Mouse (Mus musculus): ENCODE data around the gene Ltbp1.

GRCm38 (mm10) chr17:75128337-75128935 lies 123.1 kb downstream of the Ltbp1 start:
- no peak for TF ChIP-seq CTCF (IDR thresholded peaks at IDR 0.05; ENCODE audit: extremely low read depth, insufficient read depth, low read length)
- no peak for TF ChIP-seq POLR2A (IDR thresholded peaks at IDR 0.05; ENCODE audit: extremely low read depth, insufficient read depth, low read length)
